ENCODE assay signal across 12 mouse cellular contexts in genomic region chr1:186682606-186683005, GRCm38 (mm10). TPM values are rescaled to one million over a fixed set of nuclear protein-coding genes. Genes with fewer than 3 reads are reported as not detected.
DNase-seq lines count a peak whose midpoint lies in the region; ATAC-seq lines count a peak whose summit lies in the region.
"Had no signal": no experiment of that assay in that cellular context is flagged by ENCODE, and none has a peak within 500 bp of the region (broad histone marks: within the 10 kb centered on the region; RNA-seq: fewer than 3 reads in every experiment).

No protein-coding gene starts in this region.

- intact Hi-C loops in left cerebral cortex, postnatal 14 days (cut with DNase I) = no loop called here

- H3K4me3 ChIP-seq in heart, embryonic 12.5 days = no peak overlapping the region
- H3K4me3 ChIP-seq in lung, embryonic 16.5 days (ENCODE audit: low read length) = no peak overlapping the region
- no peak overlapping the region for H3K4me3 ChIP-seq in neural tube, embryonic 12.5 days
- H3K4me3 ChIP-seq: liver, embryonic 13.5 days; neural tube, embryonic 13.5 days had no signal

- peak overlapping the region; percentile 11; the same call in 1 of the 2 replicates for H3K4me2 ChIP-seq in heart, embryonic 12.5 days
- no peak overlapping the region; the same call in 1 of the 2 replicates for H3K4me2 ChIP-seq in lung, embryonic 16.5 days (ENCODE audit: low read depth, low read length)
- 0 out of 2 replicates have a peak overlapping the region, but pooled peaks have one; percentile 2 for H3K4me2 ChIP-seq in neural tube, embryonic 12.5 days (replicated peaks)
- H3K4me2 ChIP-seq: liver, embryonic 13.5 days; neural tube, embryonic 13.5 days had no signal

- H3K4me1 ChIP-seq in heart, embryonic 12.5 days (replicated peaks) = peaks cover 74% of the 10 kb centered on the region
- peaks cover 24% of the 10 kb centered on the region for H3K4me1 ChIP-seq in lung, embryonic 16.5 days (replicated peaks; ENCODE audit: control insufficient read depth, insufficient read depth, low read length)
- 0 out of 2 replicates have a peak, but pooled peaks cover 3% of the 10 kb centered on the region for H3K4me1 ChIP-seq in neural tube, embryonic 12.5 days
- H3K4me1 ChIP-seq: liver, embryonic 13.5 days had no signal

- H3K27ac ChIP-seq in heart, embryonic 12.5 days (ENCODE audit: poor library complexity, severe bottlenecking) = peak overlapping the region; percentile 18
- H3K27ac ChIP-seq in lung, embryonic 16.5 days (ENCODE audit: low read length) = peak overlapping the region; percentile 40; the same call in 1 of the 2 replicates
- no peak overlapping the region for H3K27ac ChIP-seq in neural tube, embryonic 12.5 days
- H3K27ac ChIP-seq: liver, embryonic 13.5 days had no signal

- H3K9me3 ChIP-seq in heart, embryonic 12.5 days (replicated peaks) = no peaks in the 10 kb centered on the region
- H3K9me3 ChIP-seq in lung, embryonic 16.5 days (ENCODE audit: control insufficient read depth, low read length) = no peaks in the 10 kb centered on the region
- H3K9me3 ChIP-seq in neural tube, embryonic 12.5 days = no peaks in the 10 kb centered on the region
- H3K9me3 ChIP-seq: liver, embryonic 13.5 days; neural tube, embryonic 13.5 days had no signal

- 41% methylated on average over 7 of the region's 7 CpGs for WGBS in heart, embryonic 12.5 days
- 36% methylated on average over 7 of the region's 7 CpGs for WGBS in lung, embryonic 16.5 days
- WGBS in neural tube, embryonic 12.5 days = 27% methylated on average over 7 of the region's 7 CpGs

- H3K27me3 ChIP-seq in heart, embryonic 12.5 days (replicated peaks) = no peaks in the 10 kb centered on the region
- no peaks in the 10 kb centered on the region for H3K27me3 ChIP-seq in lung, embryonic 16.5 days (ENCODE audit: control insufficient read depth, insufficient read depth, low read depth, low read length)
- H3K27me3 ChIP-seq in neural tube, embryonic 12.5 days (replicated peaks) = no peaks in the 10 kb centered on the region
- H3K27me3 ChIP-seq: liver, embryonic 13.5 days; neural tube, embryonic 13.5 days had no signal

- H3K36me3 ChIP-seq in heart, embryonic 12.5 days = peaks cover 9% of the 10 kb centered on the region
- peaks cover 4% of the 10 kb centered on the region; the same call in 1 of the 2 replicates for H3K36me3 ChIP-seq in lung, embryonic 16.5 days (ENCODE audit: control insufficient read depth, insufficient read depth, low read length)
- H3K36me3 ChIP-seq in neural tube, embryonic 12.5 days = no peaks in the 10 kb centered on the region
- H3K36me3 ChIP-seq: liver, embryonic 13.5 days; neural tube, embryonic 13.5 days had no signal

- ATAC-seq in heart, embryonic 12.5 days (ENCODE audit: insufficient number of reproducible peaks, low FRiP score) = no peak
- ATAC-seq in lung, embryonic 16.5 days (ENCODE audit: low read depth) = peak; percentile 31; the same call in 1 of the 2 replicates
- ATAC-seq in neural tube, embryonic 12.5 days (ENCODE audit: low FRiP score, low read depth) = no peak

- H3K9ac ChIP-seq in heart, embryonic 12.5 days = no peak overlapping the region
- no peak overlapping the region for H3K9ac ChIP-seq in lung, embryonic 16.5 days (ENCODE audit: low read length)
- H3K9ac ChIP-seq in neural tube, embryonic 12.5 days = no peak overlapping the region
- H3K9ac ChIP-seq: liver, embryonic 13.5 days; neural tube, embryonic 13.5 days had no signal

- DNase-seq in heart, adult 8-10 months (ENCODE audit: low spot score) = no peak
- no peak for DNase-seq in lung, postnatal 36 days
- DNase-seq in fibroblast of lung, adult 2 months (ENCODE audit: low read depth) = peak; percentile 86
- no peak for DNase-seq in spleen, postnatal 10 days (ENCODE audit: low spot score in 2 of 2)
- DNase-seq in left cerebral cortex, postnatal 14 days (ENCODE audit: low spot score in 2 of 2) = no peak
- DNase-seq: kidney, adult 9 months; liver, embryonic 13.5 days; thymus, postnatal 4 days had no signal

RNA-seq across cellular contexts. Expression of gene Tgfb2, which starts 23.2 kb away (rescaled TPM):
- 69.0 and 74.2 TPM in 2 replicates for polyA plus RNA-seq in heart, embryonic 12.5 days (2016; fragmentation: Nextera tagmentation; extraction: Ambion mirVana)
- total RNA-seq in heart, adult 8-10 months (2022) = 1 to 10 TPM; 4.7 to 7.1 (median 5.6) TPM
- 102 and 106 TPM in 2 replicates for polyA plus RNA-seq in lung, embryonic 16.5 days (2015; fragmentation: Nextera tagmentation; extraction: Ambion mirVana)
- polyA plus RNA-seq in neural tube, embryonic 12.5 days (2016; fragmentation: Nextera tagmentation; extraction: Ambion mirVana) = 27.6 and 32.4 TPM in 2 replicates
- 10 to 100 TPM in 1 of 2 experiments, 1 to 10 TPM in 1; 8.2 to 10.6 TPM for total RNA-seq in left cerebral cortex, postnatal 14 days (2021)
